Mouse (Mus musculus) left cerebral cortex, adult 11 months (tissue): ENCODE results near the gene Plekho1.

ENCODE experiments used
- DNase-seq: peaks from one replicate; pipeline ENCODE4 v3.0.0; 2022; ENCODE audit warnings: low spot score

The Plekho1 gene

GRCm38 (mm10) chr3:95950763-95951551, 44.8 kb downstream of the Plekho1 start:
- peak; percentile 91 for DNase-seq

GRCm38 (mm10) chr3:95948325-95948724, 47.5 kb downstream of the Plekho1 start:
- DNase-seq, result no peak

- DNase-seq, result no peak
These were observed 50.0 kb downstream of the Plekho1 start for GRCm38 (mm10) chr3:95945731-95946240.

- no peak for DNase-seq
These were observed 51.1 kb downstream of the Plekho1 start for GRCm38 (mm10) chr3:95944742-95945141.

- no peak for DNase-seq
These were observed 52.6 kb downstream of the Plekho1 start for GRCm38 (mm10) chr3:95943226-95943625.

GRCm38 (mm10) chr3:95942749-95943148, 53.1 kb downstream of the Plekho1 start:
- DNase-seq, result no peak

- no peak for DNase-seq
These were observed 57.0 kb downstream of the Plekho1 start for GRCm38 (mm10) chr3:95938835-95939234.
